Mouse (Mus musculus): ENCODE data around the gene Sash3. TPM values are rescaled to one million over a fixed set of nuclear protein-coding genes. Genes with fewer than 3 reads are reported as not detected.
"Not testable (repeated sequence)": the region's sequence is repeated elsewhere in the genome, so short reads cannot be mapped to it uniquely, and the experiment has no call there.

Sash3 gene
- polyA plus RNA-seq, 1 experiment from 2014 or later, result 9.6 TPM

- Histone ChIP-seq H3K4me2 (ENCODE audit: low read depth, low read length) (0 out of 2 replicates have a peak overlapping the region, but pooled peaks have one; percentile 0), H3K9ac (ENCODE audit: low read depth, low read length) (no peak overlapping the region), H3K9me3 (replicated peaks; ENCODE audit: control insufficient read depth, low read length) (no peaks in the 10 kb centered on the region), H3K4me1 (ENCODE audit: control insufficient read depth, low read depth, low read length) (no peaks in the 10 kb centered on the region; the same call in 1 of the 2 replicates), H3K27me3 (ENCODE audit: control insufficient read depth, insufficient read depth, low read depth, low read length) (no peaks in the 10 kb centered on the region), H3K27ac (ENCODE audit: low read length) (no peak overlapping the region), H3K4me3 (ENCODE audit: low read depth, low read length) (no peak overlapping the region), H3K36me3 (ENCODE audit: control insufficient read depth, insufficient read depth) (no peaks in the 10 kb centered on the region)
- 46% methylated on average over 6 of the region's 6 CpGs for WGBS (ENCODE audit: insufficient replicate concordance)
- no peak for ATAC-seq (ENCODE audit: low read depth)
Observed at GRCm38 (mm10) chrX:48204469-48204868, 58.2 kb downstream of the Sash3 start.

DNA sequence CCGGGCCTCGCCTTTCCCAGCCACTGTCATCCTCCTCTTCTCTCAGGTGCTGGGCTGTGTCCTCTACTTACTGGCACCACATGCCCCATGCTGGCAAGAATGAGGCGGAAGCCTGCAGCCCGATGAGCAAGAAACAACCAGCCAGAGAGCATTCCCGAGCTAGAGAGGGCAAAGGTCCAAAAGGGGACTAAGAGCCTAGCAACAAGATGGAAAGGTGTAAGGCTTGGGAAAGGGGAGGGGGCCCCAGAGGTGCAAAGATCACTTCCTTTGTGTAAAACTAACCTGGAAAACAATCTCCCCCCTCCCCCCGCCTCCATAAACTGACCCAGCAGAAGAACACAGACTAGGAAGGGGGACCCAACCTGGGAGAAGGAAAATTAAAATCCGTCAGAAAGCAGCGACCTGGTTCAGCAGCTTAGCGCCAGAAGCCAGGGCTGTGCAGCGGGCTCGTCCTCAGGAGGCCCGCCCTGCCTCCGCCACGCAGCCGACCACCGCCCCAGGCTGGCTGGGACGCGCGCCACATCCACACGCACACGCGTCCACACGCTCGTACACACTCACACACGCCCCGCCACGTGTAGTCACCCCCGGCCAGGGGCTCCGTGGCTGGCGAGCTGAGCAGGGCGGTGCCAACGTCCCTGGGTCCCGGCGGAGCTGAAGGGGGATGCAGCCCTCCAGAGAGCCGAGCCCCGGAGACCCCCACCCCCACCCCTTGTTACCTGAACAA lies 61.7 kb downstream of the Sash3 start:
- H3K9ac ChIP-seq (ENCODE audit: low read depth, low read length), result peak overlapping the region; percentile 72
- H3K4me2 ChIP-seq (ENCODE audit: low read depth, low read length), result peak overlapping the region; percentile 58
- 12% methylated on average over 26 of the region's 36 CpGs for WGBS (ENCODE audit: insufficient replicate concordance)
- peak overlapping the region; percentile 73 for H3K4me3 ChIP-seq (ENCODE audit: low read depth, low read length)
- no peaks in the 10 kb centered on the region for H3K36me3 ChIP-seq (ENCODE audit: control insufficient read depth, insufficient read depth)
- H3K9me3 ChIP-seq (replicated peaks; ENCODE audit: control insufficient read depth, low read length), result no peaks in the 10 kb centered on the region
- H3K27me3 ChIP-seq (ENCODE audit: control insufficient read depth, insufficient read depth, low read depth, low read length), result no peaks in the 10 kb centered on the region
- no peaks in the 10 kb centered on the region; the same call in 1 of the 2 replicates for H3K4me1 ChIP-seq (ENCODE audit: control insufficient read depth, low read depth, low read length)
- peak; percentile 62 for ATAC-seq (ENCODE audit: low read depth)
- H3K27ac ChIP-seq (ENCODE audit: low read length), result peak overlapping the region; percentile 74

GRCm38 (mm10) chrX:48208519-48209185 lies 62.4 kb downstream of the Sash3 start, which contains the start of gene Zdhhc9:
Gene Zdhhc9, minus strand, starts transcription at chrX:48208878.
- peak; percentile 98 for ATAC-seq (ENCODE audit: low read depth)
- H3K4me3 ChIP-seq (ENCODE audit: low read depth, low read length), result peak within 1 kb of the TSS; percentile 73
- H3K36me3 ChIP-seq (ENCODE audit: control insufficient read depth, insufficient read depth), result no peaks in the 10 kb centered on the region
- 14% methylated on average over 32 of the region's 34 CpGs for WGBS (ENCODE audit: insufficient replicate concordance)
- H3K4me1 ChIP-seq (ENCODE audit: control insufficient read depth, low read depth, low read length), result no peaks in the 10 kb centered on the region; the same call in 1 of the 2 replicates
- H3K27ac ChIP-seq (ENCODE audit: low read length), result peak within 1 kb of the TSS; percentile 74
- H3K27me3 ChIP-seq (ENCODE audit: control insufficient read depth, insufficient read depth, low read depth, low read length), result no peaks in the 10 kb centered on the region
- H3K9me3 ChIP-seq (replicated peaks; ENCODE audit: control insufficient read depth, low read length), result no peaks in the 10 kb centered on the region
- H3K4me2 ChIP-seq (ENCODE audit: low read depth, low read length), result peak within 1 kb of the TSS; percentile 58
- H3K9ac ChIP-seq (ENCODE audit: low read depth, low read length), result peak within 1 kb of the TSS; percentile 72

- not testable (repeated sequence) for H3K4me1 ChIP-seq (ENCODE audit: control insufficient read depth, low read depth, low read length); H3K9ac ChIP-seq (ENCODE audit: low read depth, low read length); H3K27ac ChIP-seq (ENCODE audit: low read length); H3K9me3 ChIP-seq (replicated peaks; ENCODE audit: control insufficient read depth, low read length); ATAC-seq (ENCODE audit: low read depth); H3K4me3 ChIP-seq (ENCODE audit: low read depth, low read length); H3K36me3 ChIP-seq (ENCODE audit: control insufficient read depth, insufficient read depth); H3K27me3 ChIP-seq (ENCODE audit: control insufficient read depth, insufficient read depth, low read depth, low read length); H3K4me2 ChIP-seq (ENCODE audit: low read depth, low read length)
- WGBS (ENCODE audit: insufficient replicate concordance), result 64% methylated on average over 3 of the region's 4 CpGs
Observed at GRCm38 (mm10) chrX:48209746-48210145, 63.5 kb downstream of the Sash3 start.

Other genes with a start within 250 kb of the Sash3 start
- gene Ocrl, start 234.0 kb upstream of the Sash3 start, polyA plus RNA-seq (2015; fragmentation: Nextera tagmentation; extraction: Ambion mirVana), result 2.7 and 3.3 TPM in 2 replicates
- gene Apln, start 111.6 kb upstream of the Sash3 start, polyA plus RNA-seq (2015; fragmentation: Nextera tagmentation; extraction: Ambion mirVana), result 0.13 and 0.22 TPM in 2 replicates
- gene Xpnpep2, start 37.7 kb upstream of the Sash3 start, polyA plus RNA-seq (2015; fragmentation: Nextera tagmentation; extraction: Ambion mirVana), result 0.04 TPM in 1 of 2 replicates, not detected in the other
- gene Zdhhc9, start 62.4 kb downstream of the Sash3 start, polyA plus RNA-seq (2015; fragmentation: Nextera tagmentation; extraction: Ambion mirVana), result 2.7 and 3.1 TPM in 2 replicates
- 5.5 and 6.0 TPM in 2 replicates for gene Utp14a, start 110.4 kb downstream of the Sash3 start, polyA plus RNA-seq (2015; fragmentation: Nextera tagmentation; extraction: Ambion mirVana)
- 2.7 and 3.2 TPM in 2 replicates for gene Bcorl1, start 194.9 kb downstream of the Sash3 start, polyA plus RNA-seq (2015; fragmentation: Nextera tagmentation; extraction: Ambion mirVana)